Mouse (Mus musculus) gastrocnemius, adult 2 months (tissue): ENCODE data around the gene Upp2. TPM values are rescaled to one million over a fixed set of nuclear protein-coding genes. Genes with fewer than 3 reads are reported as not detected.
A peak's percentile ranks its signal among the peaks of the same experiment; 100 is the strongest.

Experiments
- DNase-seq: peaks from one replicate; pipeline ENCODE4 v3.0.0; 2022
- H3K27ac ChIP-seq: fragments of 200-600 bp; 2 replicates; pipeline ENCODE4 v1.8.1; 2022; ENCODE audit warnings: mild to moderate bottlenecking
- H3K4me3 ChIP-seq: fragments of 200-600 bp; 2 replicates; pipeline ENCODE4 v1.8.1; 2022; ENCODE audit warnings: mild to moderate bottlenecking, moderate library complexity
- CTCF ChIP-seq: fragments of 200-600 bp; IDR thresholded peaks from 2 replicates; pipeline ENCODE4 v1.8.1; 2022; ENCODE audit warnings: antibody characterized with exemption, mild to moderate bottlenecking, moderate library complexity
- intact Hi-C: fragments of 180-260 bp; cut with DNase I; formaldehyde crosslinking; loops from one replicate; pipeline ENCODE4 v1.15.1; 2025
- total RNA-seq, 2 experiments: library from RNA; stranded (reverse); gene quantifications; 2 replicates each; pipeline ENCODE4 v1.2.3; 2021

Gene Upp2
- total RNA-seq, 2 experiments from 2014 or later, result 2.0 to 2.4 TPM

DNA sequence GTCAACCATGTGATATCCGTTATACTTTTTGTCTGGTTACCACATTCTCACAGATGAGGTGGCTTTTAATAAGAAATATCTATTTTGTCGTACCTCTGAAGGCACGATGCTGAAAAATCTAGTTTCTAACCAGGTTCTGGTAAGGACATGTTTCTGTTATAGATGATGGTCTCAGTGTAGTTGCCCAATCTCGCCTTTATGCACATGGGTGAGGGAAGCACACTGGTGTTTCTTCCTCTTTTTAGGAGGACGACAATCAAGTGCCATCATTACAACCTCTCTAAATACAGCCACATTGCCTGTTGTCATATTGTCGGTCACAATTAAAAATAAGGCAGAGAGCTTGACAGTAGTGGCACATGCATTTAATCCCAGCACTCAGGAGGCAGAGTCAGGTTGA lies 32.5 kb downstream of the Upp2 start:
- no peak for TF ChIP-seq CTCF
- intact Hi-C loops, result no loop called here
- Histone ChIP-seq H3K27ac (no peak overlapping the region), H3K4me3 (no peak overlapping the region)
- no peak for DNase-seq

DNA sequence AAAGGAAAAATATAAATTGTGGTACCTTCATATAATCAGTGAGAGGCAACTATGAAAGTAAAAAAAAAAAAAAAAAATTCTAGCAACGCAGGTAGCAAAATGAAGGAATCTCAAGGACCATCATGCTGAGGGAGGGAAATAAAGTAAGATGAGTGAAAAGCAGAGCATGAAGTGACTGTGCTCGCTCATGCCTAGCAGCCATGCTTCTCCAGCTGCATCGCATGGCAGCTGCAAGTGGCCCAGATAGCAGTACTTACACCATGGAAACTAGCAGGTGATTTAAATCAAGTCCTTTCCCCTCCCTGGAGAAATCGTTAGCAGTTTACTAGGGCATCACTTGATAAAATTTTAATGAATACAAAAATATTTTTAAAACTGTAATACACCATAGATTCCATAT lies 34.3 kb downstream of the Upp2 start:
- intact Hi-C loops, result no loop called here
- no peak for TF ChIP-seq CTCF
- DNase-seq, result no peak
- no peak overlapping the region for H3K27ac ChIP-seq
- no peak overlapping the region for H3K4me3 ChIP-seq

DNA sequence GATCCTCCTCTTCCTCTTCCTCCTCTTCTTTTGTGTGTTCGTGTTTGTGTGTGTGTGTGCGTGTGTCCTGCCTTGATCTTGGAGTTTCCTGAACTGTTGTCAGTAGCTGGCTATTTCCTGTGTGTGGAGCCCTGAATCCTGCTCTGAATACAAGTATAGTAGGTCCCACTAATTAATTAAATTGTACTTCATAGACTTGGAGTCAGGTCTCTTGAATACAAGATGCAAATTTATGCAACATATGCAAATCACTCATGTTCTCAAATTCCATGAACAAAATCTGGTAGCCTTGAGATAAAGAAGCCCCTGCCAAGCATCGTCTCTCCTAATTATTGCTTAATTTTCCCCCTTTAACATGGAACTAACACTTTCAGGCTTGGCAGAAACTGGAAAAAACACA lies 36.3 kb downstream of the Upp2 start:
- intact Hi-C loops, result no loop called here
- Histone ChIP-seq H3K4me3 (no peak overlapping the region), H3K27ac (no peak overlapping the region)
- no peak for DNase-seq
- TF ChIP-seq CTCF, result no peak

DNA sequence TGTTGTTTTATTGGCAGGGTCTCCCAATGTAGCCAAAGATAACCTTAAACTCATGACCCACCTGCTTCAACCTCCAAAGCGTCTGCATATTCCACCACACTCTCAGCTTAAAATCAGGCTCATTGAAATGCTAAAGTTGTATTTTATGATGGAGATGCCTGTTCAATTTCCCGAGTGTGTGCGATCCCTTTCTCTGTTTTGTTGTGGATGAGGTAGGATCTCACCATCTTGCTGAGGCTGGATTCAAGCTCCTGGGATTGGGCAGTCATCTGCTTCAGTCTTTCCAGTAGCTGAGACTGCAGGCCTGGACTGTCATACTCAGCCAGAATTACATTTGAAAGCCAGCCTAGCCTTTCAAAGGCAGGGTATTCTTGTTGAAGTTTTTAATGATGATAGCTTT lies 37.7 kb downstream of the Upp2 start:
- intact Hi-C loops, result no loop called here
- no peak for DNase-seq
- no peak for TF ChIP-seq CTCF
- Histone ChIP-seq H3K27ac (no peak overlapping the region), H3K4me3 (no peak overlapping the region)

DNA sequence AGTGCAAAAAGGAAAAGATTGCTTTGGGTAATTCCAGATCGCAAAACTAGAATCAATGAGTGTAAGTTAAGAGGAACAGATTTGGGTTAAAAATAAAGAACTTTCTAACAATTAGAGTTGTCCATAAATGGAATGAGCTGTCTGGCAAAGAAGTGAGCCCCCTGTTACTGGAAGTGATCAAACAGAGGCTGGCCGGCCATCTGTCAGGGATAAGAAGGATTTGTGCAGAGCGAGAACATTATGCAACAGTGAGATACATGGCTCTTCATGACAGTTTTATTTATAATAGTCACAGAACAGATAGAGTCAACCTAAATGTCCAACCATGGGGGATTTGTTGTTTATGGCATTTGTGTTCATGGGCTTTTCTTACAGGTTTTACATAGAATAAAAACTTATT lies 46.6 kb downstream of the Upp2 start:
- TF ChIP-seq CTCF, result no peak
- no peak for DNase-seq

DNA sequence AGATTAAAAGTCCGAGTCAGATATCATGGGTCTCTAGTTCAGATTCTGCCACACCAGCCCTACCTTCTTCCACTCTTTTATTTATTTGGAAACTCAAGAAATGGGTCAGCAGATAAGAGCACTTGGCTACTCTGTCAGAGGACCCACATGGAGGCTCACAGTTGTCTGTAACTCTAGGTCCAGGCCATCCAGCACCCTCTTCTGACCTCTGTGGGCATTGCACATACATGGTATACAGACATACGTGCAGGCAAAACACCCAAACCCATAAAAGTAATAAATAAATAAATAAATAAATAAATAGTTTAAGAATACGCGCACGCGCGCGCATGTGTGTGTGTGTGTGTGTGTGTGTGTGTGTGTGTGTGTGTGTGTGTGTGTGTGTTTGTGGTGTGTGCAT lies 47.8 kb downstream of the Upp2 start:
- DNase-seq, result no peak
- intact Hi-C loops, result no loop called here
- H3K27ac ChIP-seq, result no peak overlapping the region
- H3K4me3 ChIP-seq, result no peak overlapping the region
- TF ChIP-seq CTCF, result peak; percentile 34

More for the DNA sequence above, 46.6 kb downstream of the Upp2 start:
- H3K27ac ChIP-seq, result no peak overlapping the region
- intact Hi-C loops, result no loop called here
- H3K4me3 ChIP-seq, result no peak overlapping the region

DNA sequence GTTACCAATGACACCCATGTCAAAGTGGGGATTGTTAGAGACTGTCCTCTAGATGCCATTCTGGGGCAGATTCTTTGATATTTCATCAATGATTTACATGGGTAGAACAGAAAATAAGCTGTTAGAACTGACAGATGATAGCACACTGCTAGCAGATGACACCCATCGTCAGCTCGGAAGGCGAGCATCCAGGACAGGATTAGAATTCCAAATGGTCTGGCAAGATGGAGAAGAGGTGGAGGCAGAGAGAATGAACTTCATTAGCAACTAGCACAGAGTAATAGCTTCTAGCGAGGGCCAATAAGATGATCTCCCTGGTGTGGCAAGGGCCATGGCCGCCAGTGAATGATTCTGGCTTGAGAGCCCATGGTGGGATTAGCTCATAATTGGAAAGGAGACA lies 48.7 kb downstream of the Upp2 start:
- intact Hi-C loops, result no loop called here
- H3K27ac ChIP-seq, result no peak overlapping the region
- no peak overlapping the region for H3K4me3 ChIP-seq
- no peak for DNase-seq
- no peak for TF ChIP-seq CTCF

DNA sequence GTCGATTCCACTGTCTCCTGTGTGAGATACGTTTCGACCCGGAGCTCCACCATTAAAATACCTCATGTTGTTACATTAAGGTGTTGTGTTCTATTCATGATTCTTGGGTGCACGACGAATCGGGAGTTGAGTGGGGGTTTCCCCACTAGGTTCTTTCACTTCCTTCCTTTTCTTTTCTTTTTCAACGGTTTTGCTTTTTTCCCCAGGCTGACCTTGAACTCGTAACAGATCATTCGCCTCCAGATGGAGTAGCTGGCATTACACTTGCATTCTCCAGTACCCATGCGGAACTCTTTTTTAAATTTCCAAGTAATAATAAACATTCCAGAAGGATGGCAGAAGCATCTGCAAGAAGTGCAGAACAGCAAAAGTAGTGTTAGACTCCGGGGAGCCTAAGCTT lies 58.1 kb downstream of the Upp2 start:
- no peak for TF ChIP-seq CTCF
- no peak overlapping the region for H3K4me3 ChIP-seq
- intact Hi-C loops, result no loop called here

DNA sequence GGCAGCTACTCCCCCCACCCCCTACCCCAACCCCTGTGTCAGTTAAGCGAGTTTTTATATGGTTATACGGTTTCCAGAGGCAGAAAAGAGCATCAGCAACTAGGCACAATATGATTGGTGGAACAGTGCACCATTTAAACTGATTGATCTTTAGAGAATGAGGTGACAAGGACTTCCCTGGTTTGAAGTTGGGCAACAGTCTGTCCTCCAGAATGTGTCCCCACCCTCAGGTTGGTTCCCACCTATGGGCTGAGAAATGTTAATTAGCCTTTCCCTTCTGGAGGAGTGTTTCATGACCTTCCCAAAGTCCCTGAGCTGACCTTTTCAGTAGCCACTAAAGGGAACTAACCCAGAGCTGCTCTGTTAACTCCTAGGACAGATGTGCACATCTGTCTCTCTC lies 58.6 kb downstream of the Upp2 start:
- TF ChIP-seq CTCF, result no peak
- DNase-seq, result no peak
- Histone ChIP-seq H3K27ac (no peak overlapping the region), H3K4me3 (no peak overlapping the region)
- intact Hi-C loops, result no loop called here

More for the DNA sequence above, 58.1 kb downstream of the Upp2 start:
- no peak for DNase-seq
- no peak overlapping the region for H3K27ac ChIP-seq

DNA sequence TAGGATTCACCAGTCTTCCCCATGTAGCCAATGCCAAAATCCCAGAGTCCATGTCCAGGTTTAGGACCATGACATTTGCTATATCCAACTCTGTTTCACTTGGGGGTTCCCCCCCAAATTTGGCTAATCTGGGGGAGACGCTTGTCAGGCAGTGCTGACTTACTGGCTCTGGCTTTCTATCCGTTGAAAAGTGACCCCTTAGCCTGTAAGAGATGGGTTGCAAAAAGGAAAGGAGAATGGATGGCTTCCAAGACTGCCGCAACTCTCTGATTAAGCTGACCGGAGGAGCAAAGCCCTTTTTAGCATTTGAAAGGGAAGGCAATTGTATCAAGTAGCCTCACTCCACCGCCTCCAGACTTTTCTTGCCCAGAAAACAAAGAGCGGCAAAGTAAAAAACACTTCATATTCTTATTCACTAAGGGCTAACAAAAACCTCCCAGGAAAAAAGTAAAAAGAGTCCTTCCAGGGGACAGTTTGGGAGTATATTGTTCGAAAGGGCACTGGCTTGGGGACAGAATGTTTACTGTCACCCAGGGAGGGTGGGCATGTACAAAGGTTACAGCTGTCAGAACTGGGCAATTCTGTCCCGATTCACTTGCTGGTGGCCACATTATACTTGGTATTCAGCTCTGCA lies 59.2 kb downstream of the Upp2 start:
- no peak for DNase-seq
- no peak overlapping the region for H3K27ac ChIP-seq
- no peak for TF ChIP-seq CTCF
- intact Hi-C loops, result no loop called here
- H3K4me3 ChIP-seq, result 0 out of 2 replicates have a peak overlapping the region, but pooled peaks have one; percentile 9

DNA sequence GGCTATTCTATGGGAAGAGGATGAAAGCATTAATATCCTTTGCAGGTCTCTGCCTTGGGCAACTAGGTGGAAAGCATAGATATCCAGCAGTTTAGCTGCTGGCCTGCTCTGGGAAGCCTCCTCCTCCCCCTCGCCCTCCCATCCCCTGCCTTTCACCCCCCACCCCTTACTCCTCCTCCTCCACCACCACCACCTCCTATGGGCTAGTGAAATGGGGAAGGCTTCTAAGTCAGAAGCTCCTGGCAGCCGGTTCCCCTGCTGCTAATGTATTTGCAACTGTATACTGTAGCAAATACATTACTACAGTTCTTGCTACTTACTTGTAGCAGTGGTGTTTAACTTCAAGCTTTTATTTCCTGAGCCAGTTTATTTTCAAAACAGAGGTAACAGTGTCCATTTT lies 60.9 kb downstream of the Upp2 start:
- intact Hi-C loops, result no loop called here
- H3K27ac ChIP-seq, result no peak overlapping the region
- TF ChIP-seq CTCF, result no peak
- H3K4me3 ChIP-seq, result no peak overlapping the region
- no peak for DNase-seq

DNA sequence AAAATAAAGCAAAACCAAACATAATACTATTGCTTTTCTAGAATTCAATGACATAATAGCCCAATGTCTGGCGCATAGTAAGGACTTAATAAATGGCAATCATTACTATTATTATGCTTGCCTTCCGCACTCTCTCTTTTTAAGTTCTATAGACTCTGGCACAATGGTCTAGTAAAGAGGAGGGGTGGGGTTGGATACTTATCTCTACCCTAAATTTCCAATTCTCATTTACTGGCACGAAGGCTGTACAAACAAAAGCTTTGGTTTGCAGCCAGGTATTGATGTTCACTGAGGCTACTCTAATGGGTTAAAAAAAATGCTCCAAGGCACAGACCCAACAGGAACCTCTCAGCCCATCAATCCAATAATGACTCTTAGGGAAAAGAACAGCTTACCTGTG lies 61.9 kb downstream of the Upp2 start:
- no peak for TF ChIP-seq CTCF
- Histone ChIP-seq H3K4me3 (no peak overlapping the region), H3K27ac (no peak overlapping the region)
- intact Hi-C loops, result no loop called here
- no peak for DNase-seq

DNA sequence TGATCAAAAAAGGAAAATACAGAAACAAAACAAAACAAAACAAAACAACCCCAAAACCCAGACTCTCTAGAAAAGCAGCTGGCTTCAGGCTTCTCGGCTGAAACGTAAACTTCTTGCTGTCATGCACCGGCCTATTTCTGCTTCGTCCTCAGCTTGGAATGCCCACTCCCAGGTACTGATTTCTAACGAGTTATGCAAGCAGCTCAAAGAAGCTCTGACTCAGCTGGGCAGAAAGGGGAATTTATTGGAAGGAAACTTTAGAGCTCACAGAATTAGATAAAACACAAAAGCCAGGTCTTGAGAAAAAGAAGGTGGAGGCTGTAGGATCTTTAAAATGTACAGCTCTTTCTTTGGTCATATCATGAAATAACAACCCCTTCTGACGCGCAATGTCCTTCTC lies 62.3 kb downstream of the Upp2 start:
- Histone ChIP-seq H3K4me3 (no peak overlapping the region), H3K27ac (no peak overlapping the region)
- no peak for TF ChIP-seq CTCF
- intact Hi-C loops, result no loop called here
- DNase-seq, result no peak

DNA sequence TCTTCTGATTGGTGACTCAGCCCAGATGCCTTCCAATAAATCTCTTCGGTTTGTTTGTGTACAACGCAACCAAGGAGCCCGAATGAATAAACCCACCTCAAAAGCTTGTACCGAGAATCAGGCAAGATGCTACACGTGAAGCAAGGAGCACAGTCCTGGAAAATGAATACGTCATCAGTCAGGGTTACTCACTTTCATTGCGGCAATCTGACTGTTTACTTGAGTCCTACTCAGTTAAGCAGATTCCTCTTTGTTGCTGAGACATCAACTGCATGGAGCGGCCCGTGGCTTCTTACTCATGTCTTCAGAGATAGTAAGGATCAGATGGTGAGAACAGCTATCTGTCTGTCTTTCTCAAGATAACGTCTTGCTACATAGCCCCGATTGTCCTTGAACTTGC lies 66.7 kb downstream of the Upp2 start:
- no peak for DNase-seq

More for the DNA sequence above, 66.7 kb downstream of the Upp2 start:
- no peak overlapping the region for H3K4me3 ChIP-seq
- intact Hi-C loops, result no loop called here
- TF ChIP-seq CTCF, result no peak
- no peak overlapping the region for H3K27ac ChIP-seq
